Mouse (Mus musculus) MEL (cell line): Measurements from ENCODE around the gene Disp1. TPM values are rescaled to one million over a fixed set of nuclear protein-coding genes. Genes with fewer than 3 reads are reported as not detected.

Experiments used
- DNase-seq: peaks from one replicate; pipeline ENCODE4 v3.0.0; 2011; ENCODE audit warnings: low read depth, low spot score
- H3K27ac ChIP-seq: 2 replicates; pipeline ENCODE4 v1.5.1; 2012; ENCODE audit warnings: low read depth, mild to moderate bottlenecking, control low read depth, low read length, moderate library complexity; ENCODE audit not compliant: control insufficient read depth
- H3K27me3 ChIP-seq, 2 experiments: fragments of 150-350 bp in 1 of 2; sonication (generic) in 1 of 2; 2 replicates each; pipeline ENCODE4 v1.6.1; 2012; ENCODE audit warnings: low read length in 2 of 2, mild to moderate bottlenecking in 2 of 2, improper control_type of control experiment in 1 of 2, moderate library complexity in 1 of 2; ENCODE audit not compliant: insufficient read depth in 2 of 2, control insufficient read depth in 1 of 2
- H3K36me3 ChIP-seq, 2 experiments: 2 replicates each; pipeline ENCODE4 v1.6.1; 2012 to 2014; ENCODE audit warnings: low read length in 2 of 2, improper control_type of control experiment in 1 of 2, inconsistent platforms in 1 of 2, mild to moderate bottlenecking in 1 of 2; ENCODE audit not compliant: insufficient read depth in 2 of 2, control insufficient read depth in 1 of 2
- H3K4me1 ChIP-seq, 2 experiments: fragments of 150-350 bp in 1 of 2; sonication (generic) in 1 of 2; 2 replicates each; pipeline ENCODE4 v1.6.1; 2012; ENCODE audit warnings: low read length in 2 of 2, improper control_type of control experiment in 1 of 2, mild to moderate bottlenecking in 1 of 2; ENCODE audit not compliant: insufficient read depth in 2 of 2, control insufficient read depth in 1 of 2
- H3K4me3 ChIP-seq, 2 experiments: fragments of 150-350 bp in 1 of 2; sonication (generic) in 1 of 2; 2 replicates each; pipeline ENCODE4 v1.5.1; 2012; ENCODE audit warnings: low read depth in 2 of 2, low read length in 2 of 2, mild to moderate bottlenecking in 2 of 2, moderate library complexity in 2 of 2, control low read depth in 1 of 2, improper control_type of control experiment in 1 of 2; ENCODE audit not compliant: control insufficient read depth in 1 of 2, insufficient read depth in 1 of 2
- H3K79me2 ChIP-seq: 2 replicates; pipeline ENCODE4 v1.6.1; 2012; ENCODE audit warnings: mild to moderate bottlenecking, low read length, moderate library complexity; ENCODE audit not compliant: control insufficient read depth, poor library complexity, insufficient read depth
- H3K9ac ChIP-seq: 2 replicates; pipeline ENCODE4 v1.6.1; 2012; ENCODE audit warnings: low read depth, mild to moderate bottlenecking, control low read depth, low read length, moderate library complexity; ENCODE audit not compliant: control insufficient read depth, poor library complexity, severe bottlenecking
- H3K9me3 ChIP-seq: fragments of 150-350 bp; sonication (generic); replicated peaks from 2 replicates; pipeline ENCODE4 v1.6.1; 2012; ENCODE audit warnings: mild to moderate bottlenecking, low read length, improper control_type of control experiment, moderate library complexity; ENCODE audit not compliant: insufficient read depth
- CTCF ChIP-seq, 3 experiments: IDR thresholded peaks in 2 of 3; conservative IDR thresholded peaks in 1 of 3; 2 replicates each; pipeline ENCODE4 v1.5.1; 2011 to 2012; ENCODE audit warnings: low read length in 3 of 3, low read depth in 2 of 3, mild to moderate bottlenecking in 2 of 3, improper control_type of control experiment in 1 of 3, inconsistent platforms in 1 of 3, mixed read lengths in 1 of 3, moderate library complexity in 1 of 3; ENCODE audit not compliant: control insufficient read depth in 1 of 3, insufficient read depth in 1 of 3, poor library complexity in 1 of 3, severe bottlenecking in 1 of 3
- EP300 ChIP-seq, 2 experiments: IDR thresholded peaks; 2 replicates each; pipeline ENCODE4 v1.6.1; 2011; ENCODE audit warnings: improper control_type of control experiment in 2 of 2, low read length in 2 of 2, low read depth in 1 of 2, mild to moderate bottlenecking in 1 of 2
- ETS1 ChIP-seq: IDR thresholded peaks from 2 replicates; pipeline ENCODE4 v1.6.1; 2012; ENCODE audit warnings: low read depth, mild to moderate bottlenecking, inconsistent platforms, low read length, improper control_type of control experiment, moderate library complexity
- GABPA ChIP-seq: IDR thresholded peaks from 2 replicates; pipeline ENCODE4 v1.6.1; 2012; ENCODE audit warnings: low read depth, mild to moderate bottlenecking, inconsistent platforms, low read length, improper control_type of control experiment, moderate library complexity
- GATA1 ChIP-seq: IDR thresholded peaks from 2 replicates; pipeline ENCODE4 v1.6.1; 2011; ENCODE audit warnings: low read depth, low read length, improper control_type of control experiment
- KAT2A ChIP-seq: conservative IDR thresholded peaks from 2 replicates; pipeline ENCODE4 v1.6.1; 2012; ENCODE audit warnings: low read depth, low read length, improper control_type of control experiment, inconsistent platforms
- MAX ChIP-seq: IDR thresholded peaks from 2 replicates; pipeline ENCODE4 v1.6.1; 2011; ENCODE audit warnings: low read length, improper control_type of control experiment
- MAZ ChIP-seq: IDR thresholded peaks from 2 replicates; pipeline ENCODE4 v1.6.1; 2012; ENCODE audit warnings: low read depth, mild to moderate bottlenecking, inconsistent platforms, low read length, improper control_type of control experiment
- MXI1 ChIP-seq: IDR thresholded peaks from 2 replicates; pipeline ENCODE4 v1.6.1; 2011; ENCODE audit warnings: mild to moderate bottlenecking, low read depth, low read length, improper control_type of control experiment
- NRF1 ChIP-seq: IDR thresholded peaks from 2 replicates; pipeline ENCODE4 v1.6.1; 2014; ENCODE audit warnings: low read depth, mild to moderate bottlenecking, inconsistent platforms, low read length, improper control_type of control experiment, moderate library complexity; ENCODE audit not compliant: poor library complexity, insufficient read depth, severe bottlenecking
- POLR2AphosphoS2 ChIP-seq: IDR thresholded peaks from 2 replicates; pipeline ENCODE4 v1.6.1; 2011; ENCODE audit warnings: low read length, improper control_type of control experiment
- POLR2AphosphoS5 ChIP-seq: IDR thresholded peaks from 2 replicates; pipeline ENCODE4 v1.6.1; 2012; ENCODE audit warnings: low read depth, borderline replicate concordance, mild to moderate bottlenecking, inconsistent platforms, low read length, moderate library complexity, mixed read lengths
- RAD21 ChIP-seq: IDR thresholded peaks from 2 replicates; pipeline ENCODE4 v1.6.1; 2011; ENCODE audit warnings: mild to moderate bottlenecking, low read depth, low read length, improper control_type of control experiment
- RCOR1 ChIP-seq: IDR thresholded peaks from 2 replicates; pipeline ENCODE4 v1.6.1; 2012; ENCODE audit warnings: low read depth, mild to moderate bottlenecking, inconsistent platforms, low read length, improper control_type of control experiment
- SIN3A ChIP-seq: IDR thresholded peaks from 2 replicates; pipeline ENCODE4 v1.6.1; 2012; ENCODE audit warnings: low read length, improper control_type of control experiment, inconsistent platforms
- SMC3 ChIP-seq: IDR thresholded peaks from 2 replicates; pipeline ENCODE4 v1.6.1; 2011; ENCODE audit warnings: low read depth, low read length, improper control_type of control experiment
- TCF12 ChIP-seq: IDR thresholded peaks from 2 replicates; pipeline ENCODE4 v1.6.1; 2014; ENCODE audit warnings: low read depth, mild to moderate bottlenecking, inconsistent platforms, low read length, improper control_type of control experiment, moderate library complexity
- UBTF ChIP-seq: IDR thresholded peaks from 2 replicates; pipeline ENCODE4 v1.6.1; 2012; ENCODE audit warnings: low read depth, mild to moderate bottlenecking, inconsistent platforms, low read length, improper control_type of control experiment, moderate library complexity, borderline replicate concordance; ENCODE audit not compliant: insufficient read depth
- ZC3H11A ChIP-seq: IDR thresholded peaks from 2 replicates; pipeline ENCODE4 v1.6.1; 2012; ENCODE audit warnings: low read depth, mild to moderate bottlenecking, inconsistent platforms, low read length, improper control_type of control experiment
- ZKSCAN1 ChIP-seq: IDR thresholded peaks from 2 replicates; pipeline ENCODE4 v1.6.1; 2012; ENCODE audit warnings: low read depth, mild to moderate bottlenecking, inconsistent platforms, low read length, improper control_type of control experiment, moderate library complexity
- ZNF384 ChIP-seq: IDR thresholded peaks from 2 replicates; pipeline ENCODE4 v1.6.1; 2012; ENCODE audit warnings: low read depth, mild to moderate bottlenecking, inconsistent platforms, low read length, improper control_type of control experiment
- polyA plus RNA-seq, 2 experiments: library from polyadenylated mRNA; stranded (reverse) in 1 of 2; unstranded in 1 of 2; fragments of >175 nt in 1 of 2; fragments of >200 nt in 1 of 2; gene quantifications; 2 replicates each; pipeline versions ENCODE4 v1.2.1 to v1.2.4; 2012; ENCODE audit warnings: low replicate concordance in 2 of 2, low read depth in 1 of 2; ENCODE audit not compliant: insufficient read length in 2 of 2, insufficient read depth in 1 of 2, missing spikeins in 1 of 2
- total RNA-seq: library from RNA; depleted of rRNA; stranded (reverse); fragments of 300-350 nt; gene quantifications from 2 replicates; pipeline ENCODE4 v1.2.3, GENCODE M21; 2012

The Disp1 gene
- total and polyA plus RNA-seq, 3 experiments: 6.3 to 9.9 TPM; not detected in 1

DNA sequence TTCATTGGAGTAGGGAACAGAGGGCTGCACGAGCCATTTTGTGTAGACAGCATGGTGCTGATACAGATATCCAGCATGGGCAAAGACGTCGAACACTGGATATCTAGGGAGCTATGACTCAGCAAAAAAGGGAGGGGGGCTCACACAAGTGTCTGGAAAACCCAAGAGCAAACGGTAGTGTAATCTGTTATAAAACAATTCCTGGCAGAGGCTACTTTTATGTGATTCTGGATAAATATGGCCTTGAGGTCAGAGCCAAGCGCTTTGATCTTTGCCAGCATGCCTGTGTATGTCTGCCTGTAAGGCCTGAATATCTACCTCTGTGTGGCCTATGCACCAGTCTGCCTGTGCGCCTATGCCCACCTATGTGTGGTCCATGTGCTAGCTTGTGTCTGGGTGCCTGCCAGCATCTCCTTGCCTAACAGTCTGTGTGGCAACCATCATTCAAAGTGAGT is 8.5 kb downstream of the Disp1 start (continued):
- TF ChIP-seq MAZ: no peak
- TF ChIP-seq KAT2A: no peak
- TF ChIP-seq GATA1: no peak
- no peak for TF ChIP-seq RCOR1

DNA sequence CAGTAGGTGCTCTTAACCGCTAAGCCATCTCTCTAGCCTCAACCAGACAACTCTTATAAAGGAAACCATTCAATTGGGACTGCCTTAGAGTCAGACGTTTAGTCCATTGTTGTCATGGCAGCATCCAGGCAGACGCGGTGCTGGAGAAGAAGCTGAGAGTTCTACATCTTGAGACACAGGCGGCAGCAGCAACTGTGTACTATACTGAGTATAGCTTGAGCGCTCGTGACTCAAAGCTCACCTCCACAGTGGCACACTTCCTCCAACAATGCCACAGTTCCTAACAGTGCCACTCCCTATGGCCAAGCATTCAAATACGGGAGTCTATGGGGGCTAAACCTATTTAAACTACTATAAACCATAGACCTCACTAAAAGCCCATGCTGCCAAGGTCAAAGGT is 11.2 kb downstream of the Disp1 start:
- Histone ChIP-seq H3K4me1 (peaks cover 17 to 20% of the 10 kb centered on the region in 2 experiments), H3K9ac (no peak overlapping the region)

DNA sequence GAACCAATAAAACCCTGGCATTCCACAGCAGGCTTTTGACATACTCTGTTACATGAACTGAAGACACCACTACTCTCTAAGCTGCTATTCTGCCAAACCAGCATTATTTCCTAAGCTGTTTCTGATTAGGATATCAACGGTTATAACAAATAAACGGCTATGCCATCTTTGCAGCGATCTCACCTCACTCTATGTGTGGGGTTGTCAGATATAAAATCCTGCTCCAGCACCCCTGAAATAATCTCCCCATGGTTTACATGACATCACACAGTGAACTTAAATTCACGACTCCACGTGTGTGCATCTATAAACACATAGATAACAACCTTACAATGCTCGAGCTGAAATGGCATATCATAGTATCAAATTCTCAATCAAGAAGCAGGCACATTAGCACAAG is 13.7 kb downstream of the Disp1 start:
- H3K36me3 ChIP-seq: peaks cover 0 to 16% of the 10 kb centered on the region in 2 experiments; a peak in 3 of 4 replicates
- H3K4me3 ChIP-seq: peak overlapping the region; percentile 3 to 33; a peak in 3 of 4 replicates
- H3K79me2 ChIP-seq: no peaks in the 10 kb centered on the region; the same call in none of the 2 replicates
- no peaks in the 10 kb centered on the region for H3K27me3 ChIP-seq
- DNase-seq: peak; percentile 16
- H3K9me3 ChIP-seq: no peaks in the 10 kb centered on the region
- H3K4me1 ChIP-seq: peaks cover 11 to 12% of the 10 kb centered on the region in 2 experiments
- peak overlapping the region; percentile 53; the same call in 1 of the 2 replicates for H3K27ac ChIP-seq
- TF ChIP-seq CTCF (IDR thresholded peaks at IDR 0.05 in 2 of 3, conservative IDR thresholded peaks at IDR 0.05 in 1 of 3; ENCODE audit: control insufficient read depth in 1 of 3, insufficient read depth in 1 of 3, low read depth in 2 of 3, low read length in 3 of 3, poor library complexity in 1 of 3, severe bottlenecking in 1 of 3): no peak
- TF ChIP-seq ZNF384: no peak
- TF ChIP-seq NRF1: no peak
- TF ChIP-seq ETS1: peak; percentile 33; the same call in 1 of the 2 replicates
- peak in 1 of 2 experiments; percentile 51; a peak in 1 of 4 replicates for TF ChIP-seq EP300 (IDR thresholded peaks at IDR 0.05; ENCODE audit: low read depth in 1 of 2, low read length in 2 of 2)
- TF ChIP-seq MXI1: peak; percentile 81
- no peak for TF ChIP-seq MAX
- peak; percentile 52 for TF ChIP-seq TCF12
- peak; percentile 15; the same call in 1 of the 2 replicates for TF ChIP-seq SIN3A
- TF ChIP-seq, all 39 proteins: peak for 5
- peak overlapping the region; percentile 35 for H3K9ac ChIP-seq

More for the DNA sequence above, 11.2 kb downstream of the Disp1 start:
- H3K9me3 ChIP-seq: no peaks in the 10 kb centered on the region
- peaks cover 0 to 27% of the 10 kb centered on the region in 2 experiments; a peak in 3 of 4 replicates for H3K36me3 ChIP-seq
- H3K79me2 ChIP-seq: no peaks in the 10 kb centered on the region; the same call in 1 of the 2 replicates
- DNase-seq: no peak
- no peak overlapping the region for H3K27ac ChIP-seq
- no peak overlapping the region for H3K4me3 ChIP-seq
- no peaks in the 10 kb centered on the region for H3K27me3 ChIP-seq
- TF ChIP-seq ZC3H11A (no peak), ZKSCAN1 (no peak), SMC3 (no peak), RAD21 (no peak), POLR2AphosphoS5 (no peak), UBTF (no peak), ZNF384 (no peak), GABPA (no peak), MXI1 (no peak), ETS1 (no peak), EP300 (IDR thresholded peaks at IDR 0.05; ENCODE audit: low read depth in 1 of 2, low read length in 2 of 2) (no peak), POLR2AphosphoS2 (no peak)
